Mouse (Mus musculus) lung, adult 2 months (tissue): Measurements from ENCODE around the gene Tbxas1. TPM values are rescaled to one million over a fixed set of nuclear protein-coding genes. Genes with fewer than 3 reads are reported as not detected.

Experiments used
- DNase-seq: peaks from one replicate; pipeline ENCODE4 v3.0.0; 2022
- H3K4me1 ChIP-seq: fragments of 200-500 bp; 2 replicates; pipeline ENCODE4 v1.6.1; 2011; ENCODE audit warnings: low read length; ENCODE audit not compliant: control insufficient read depth, insufficient read depth
- H3K4me3 ChIP-seq: fragments of 200-500 bp; replicated peaks from 2 replicates; pipeline ENCODE3; 2011; ENCODE audit warnings: low read depth, mild to moderate bottlenecking, control low read depth, low read length; ENCODE audit errors: extremely low read depth
- CTCF ChIP-seq: fragments of 200-500 bp; IDR thresholded peaks from 2 replicates; pipeline ENCODE4 v1.5.1; 2011; ENCODE audit warnings: mild to moderate bottlenecking, low read length, control low read depth; ENCODE audit not compliant: insufficient read depth
- POLR2A ChIP-seq: fragments of 200-500 bp; IDR thresholded peaks from 2 replicates; pipeline ENCODE4 v1.6.1; 2011; ENCODE audit warnings: low read depth, mild to moderate bottlenecking, control low read depth, low read length, borderline replicate concordance; ENCODE audit errors: extremely low read depth
- WGBS: fragments of 180-500 bp; shearing (Covaris S2); methylation state at CpG from one replicate; pipeline ENCODE4 v1.1.7; 2018; 5-methylcytosine and 5-hydroxymethylcytosine counted together
- polyA plus RNA-seq: library from polyadenylated mRNA; depleted of rRNA; stranded (reverse); fragments of >200 nt; gene quantifications from 2 replicates; pipeline ENCODE4 v1.2.3, GENCODE M21; 2012; rRNA removed

Tbxas1 gene
- polyA plus RNA-seq, 1 experiment, result 9.1 TPM

DNA sequence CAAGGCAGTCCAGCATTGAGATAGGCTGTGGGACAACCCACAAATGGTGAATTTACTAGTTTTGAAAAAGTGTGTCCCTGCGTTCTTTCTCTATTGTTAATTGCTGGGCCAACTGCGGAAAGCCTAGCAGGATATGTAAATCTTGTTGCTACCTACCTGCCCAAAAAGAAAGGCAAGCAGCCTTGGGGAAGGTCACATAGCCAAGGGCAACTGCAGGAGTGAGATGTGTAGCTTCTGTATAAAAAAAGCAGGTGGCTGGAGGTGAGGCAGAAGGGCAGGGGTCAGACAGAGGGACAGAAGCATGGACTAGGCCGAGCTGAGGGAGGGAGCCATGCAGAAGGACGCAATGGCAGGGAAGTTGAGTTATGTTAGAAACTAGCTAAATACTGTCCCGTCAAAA is 257.4 kb downstream of the Tbxas1 start:
- Histone ChIP-seq H3K4me1 (no peaks in the 10 kb centered on the region), H3K4me3 (no peak overlapping the region)
- 78% methylated on average over 5 of the region's 5 CpGs for WGBS
- no peak for DNase-seq
- no peak for TF ChIP-seq CTCF
- TF ChIP-seq POLR2A, result no peak

Other genes with a start within 250 kb of the Tbxas1 start
- 4.0 and 5.3 TPM in 2 replicates for gene Klrg2, start 238.2 kb upstream of the Tbxas1 start, polyA plus RNA-seq
- gene Clec2l, start 212.3 kb upstream of the Tbxas1 start, polyA plus RNA-seq, result 0.50 and 1.1 TPM in 2 replicates
- 54.8 and 56.1 TPM in 2 replicates for gene Hipk2, start 761 bp downstream of the Tbxas1 start, polyA plus RNA-seq
- gene Parp12, start 242.9 kb downstream of the Tbxas1 start, polyA plus RNA-seq, result 46.7 and 51.8 TPM in 2 replicates